Mouse (Mus musculus): Measurements from ENCODE around the gene Prim2. TPM values are rescaled to one million over a fixed set of nuclear protein-coding genes. Genes with fewer than 3 reads are reported as not detected.

The Prim2 gene
- polyA plus RNA-seq, 1 experiment from 2014 or later, result 15.6 TPM

GRCm38 (mm10) chr1:33488372-33488771 is 181.2 kb downstream of the Prim2 start:
- no peaks in the 10 kb centered on the region for H3K36me3 ChIP-seq (ENCODE audit: control insufficient read depth, insufficient read depth, low read length)
- ATAC-seq (ENCODE audit: insufficient number of reproducible peaks, insufficient read depth, low FRiP score, low read depth), result no peak
- H3K27ac ChIP-seq (replicated peaks in 1 of 2; ENCODE audit: control insufficient read depth in 1 of 2, insufficient read depth in 1 of 2, low read depth in 2 of 2, low read length in 2 of 2), result no peak overlapping the region
- H3K4me3 ChIP-seq (ENCODE audit: control insufficient read depth in 1 of 2, insufficient read depth in 1 of 2, low read depth in 1 of 2, low read length in 2 of 2), result no peak overlapping the region
- WGBS, result 87% methylated on average over 5 of the region's 5 CpGs
- no peak overlapping the region for H3K4me2 ChIP-seq (ENCODE audit: low read length)
- peaks cover 0 to 8% of the 10 kb centered on the region in 2 experiments; a peak in 2 of 4 replicates for H3K4me1 ChIP-seq (ENCODE audit: control insufficient read depth in 2 of 2, insufficient read depth in 2 of 2, low read length in 2 of 2)
- no peaks in the 10 kb centered on the region for H3K9me3 ChIP-seq (ENCODE audit: control insufficient read depth, low read length)
- H3K9ac ChIP-seq (ENCODE audit: low read length), result no peak overlapping the region
- no peaks in the 10 kb centered on the region for H3K27me3 ChIP-seq (ENCODE audit: control insufficient read depth, insufficient read depth, low read length)

- Histone ChIP-seq H3K27ac (replicated peaks in 1 of 2; ENCODE audit: control insufficient read depth in 1 of 2, insufficient read depth in 1 of 2, low read depth in 2 of 2, low read length in 2 of 2) (no peak overlapping the region), H3K36me3 (ENCODE audit: control insufficient read depth, insufficient read depth, low read length) (no peaks in the 10 kb centered on the region), H3K4me1 (ENCODE audit: control insufficient read depth in 2 of 2, insufficient read depth in 2 of 2, low read length in 2 of 2) (peaks cover 0 to 9% of the 10 kb centered on the region in 2 experiments; a peak in 2 of 4 replicates), H3K4me3 (ENCODE audit: control insufficient read depth in 1 of 2, insufficient read depth in 1 of 2, low read depth in 1 of 2, low read length in 2 of 2) (no peak overlapping the region), H3K9me3 (ENCODE audit: control insufficient read depth, low read length) (no peaks in the 10 kb centered on the region), H3K9ac (ENCODE audit: low read length) (no peak overlapping the region), H3K4me2 (ENCODE audit: low read length) (no peak overlapping the region), H3K27me3 (ENCODE audit: control insufficient read depth, insufficient read depth, low read length) (no peaks in the 10 kb centered on the region)
- WGBS, result 18% methylated on average over 3 of the region's 3 CpGs
- no peak for ATAC-seq (ENCODE audit: insufficient number of reproducible peaks, insufficient read depth, low FRiP score, low read depth)
These were observed 185.8 kb downstream of the Prim2 start for GRCm38 (mm10) chr1:33483746-33484145.

- no peak overlapping the region for H3K4me3 ChIP-seq (ENCODE audit: control insufficient read depth in 1 of 2, insufficient read depth in 1 of 2, low read depth in 1 of 2, low read length in 2 of 2)
- no peaks in the 10 kb centered on the region for H3K36me3 ChIP-seq (ENCODE audit: control insufficient read depth, insufficient read depth, low read length)
- no peak overlapping the region for H3K9ac ChIP-seq (ENCODE audit: low read length)
- no peak overlapping the region for H3K4me2 ChIP-seq (ENCODE audit: low read length)
- WGBS, result 77% methylated on average over 7 of the region's 7 CpGs
- H3K9me3 ChIP-seq (ENCODE audit: control insufficient read depth, low read length), result no peaks in the 10 kb centered on the region
- H3K27me3 ChIP-seq (ENCODE audit: control insufficient read depth, insufficient read depth, low read length), result no peaks in the 10 kb centered on the region
- no peak for ATAC-seq (ENCODE audit: insufficient number of reproducible peaks, insufficient read depth, low FRiP score, low read depth)
- no peak overlapping the region for H3K27ac ChIP-seq (replicated peaks in 1 of 2; ENCODE audit: control insufficient read depth in 1 of 2, insufficient read depth in 1 of 2, low read depth in 2 of 2, low read length in 2 of 2)
- H3K4me1 ChIP-seq (ENCODE audit: control insufficient read depth in 2 of 2, insufficient read depth in 2 of 2, low read length in 2 of 2), result peaks cover 0 to 9% of the 10 kb centered on the region in 2 experiments; a peak in 2 of 4 replicates
These were observed 189.2 kb downstream of the Prim2 start for GRCm38 (mm10) chr1:33480382-33480781.

- no peaks in the 10 kb centered on the region for H3K27me3 ChIP-seq (ENCODE audit: control insufficient read depth, insufficient read depth, low read length)
- no peak overlapping the region for H3K4me2 ChIP-seq (ENCODE audit: low read length)
- no peak overlapping the region for H3K27ac ChIP-seq (replicated peaks in 1 of 2; ENCODE audit: control insufficient read depth in 1 of 2, insufficient read depth in 1 of 2, low read depth in 2 of 2, low read length in 2 of 2)
- WGBS, result 82% methylated on average over 6 of the region's 6 CpGs
- H3K4me1 ChIP-seq (ENCODE audit: control insufficient read depth in 2 of 2, insufficient read depth in 2 of 2, low read length in 2 of 2), result no peaks in the 10 kb centered on the region
- no peak for ATAC-seq (ENCODE audit: insufficient number of reproducible peaks, insufficient read depth, low FRiP score, low read depth)
- no peaks in the 10 kb centered on the region for H3K9me3 ChIP-seq (ENCODE audit: control insufficient read depth, low read length)
- no peak overlapping the region for H3K4me3 ChIP-seq (ENCODE audit: control insufficient read depth in 1 of 2, insufficient read depth in 1 of 2, low read depth in 1 of 2, low read length in 2 of 2)
- no peak overlapping the region for H3K9ac ChIP-seq (ENCODE audit: low read length)
- H3K36me3 ChIP-seq (ENCODE audit: control insufficient read depth, insufficient read depth, low read length), result no peaks in the 10 kb centered on the region
These were observed 198.5 kb downstream of the Prim2 start for GRCm38 (mm10) chr1:33471069-33471468.

- no peaks in the 10 kb centered on the region for H3K36me3 ChIP-seq (ENCODE audit: control insufficient read depth, insufficient read depth, low read length)
- no peaks in the 10 kb centered on the region for H3K9me3 ChIP-seq (ENCODE audit: control insufficient read depth, low read length)
- 94% methylated on average over 8 of the region's 8 CpGs for WGBS
- H3K4me3 ChIP-seq (ENCODE audit: control insufficient read depth in 1 of 2, insufficient read depth in 1 of 2, low read depth in 1 of 2, low read length in 2 of 2), result no peak overlapping the region
- H3K4me1 ChIP-seq (ENCODE audit: control insufficient read depth in 2 of 2, insufficient read depth in 2 of 2, low read length in 2 of 2), result no peaks in the 10 kb centered on the region
- H3K27me3 ChIP-seq (ENCODE audit: control insufficient read depth, insufficient read depth, low read length), result no peaks in the 10 kb centered on the region
- H3K27ac ChIP-seq (replicated peaks in 1 of 2; ENCODE audit: control insufficient read depth in 1 of 2, insufficient read depth in 1 of 2, low read depth in 2 of 2, low read length in 2 of 2), result no peak overlapping the region
- H3K9ac ChIP-seq (ENCODE audit: low read length), result no peak overlapping the region
- H3K4me2 ChIP-seq (ENCODE audit: low read length), result no peak overlapping the region
- ATAC-seq (ENCODE audit: insufficient number of reproducible peaks, insufficient read depth, low FRiP score, low read depth), result no peak
These were observed 199.4 kb downstream of the Prim2 start for GRCm38 (mm10) chr1:33470222-33470621.

- Histone ChIP-seq H3K9me3 (ENCODE audit: control insufficient read depth, low read length) (no peaks in the 10 kb centered on the region), H3K4me1 (ENCODE audit: control insufficient read depth in 2 of 2, insufficient read depth in 2 of 2, low read length in 2 of 2) (no peaks in the 10 kb centered on the region), H3K36me3 (ENCODE audit: control insufficient read depth, insufficient read depth, low read length) (no peaks in the 10 kb centered on the region), H3K4me2 (ENCODE audit: low read length) (no peak overlapping the region), H3K4me3 (ENCODE audit: control insufficient read depth in 1 of 2, insufficient read depth in 1 of 2, low read depth in 1 of 2, low read length in 2 of 2) (no peak overlapping the region), H3K27ac (replicated peaks in 1 of 2; ENCODE audit: control insufficient read depth in 1 of 2, insufficient read depth in 1 of 2, low read depth in 2 of 2, low read length in 2 of 2) (no peak overlapping the region), H3K27me3 (ENCODE audit: control insufficient read depth, insufficient read depth, low read length) (no peaks in the 10 kb centered on the region), H3K9ac (ENCODE audit: low read length) (no peak overlapping the region)
- 83% methylated on average over 5 of the region's 5 CpGs for WGBS
- ATAC-seq (ENCODE audit: insufficient number of reproducible peaks, insufficient read depth, low FRiP score, low read depth), result no peak
These were observed 205.4 kb downstream of the Prim2 start for GRCm38 (mm10) chr1:33464234-33464633.

GRCm38 (mm10) chr1:33460703-33461102 is 208.9 kb downstream of the Prim2 start:
- no peaks in the 10 kb centered on the region for H3K9me3 ChIP-seq (ENCODE audit: control insufficient read depth, low read length)
- no peak overlapping the region for H3K4me3 ChIP-seq (ENCODE audit: control insufficient read depth in 1 of 2, insufficient read depth in 1 of 2, low read depth in 1 of 2, low read length in 2 of 2)
- no peaks in the 10 kb centered on the region for H3K36me3 ChIP-seq (ENCODE audit: control insufficient read depth, insufficient read depth, low read length)
- 88% methylated on average over 8 of the region's 8 CpGs for WGBS
- no peak overlapping the region for H3K9ac ChIP-seq (ENCODE audit: low read length)
- no peak overlapping the region for H3K27ac ChIP-seq (replicated peaks in 1 of 2; ENCODE audit: control insufficient read depth in 1 of 2, insufficient read depth in 1 of 2, low read depth in 2 of 2, low read length in 2 of 2)
- H3K27me3 ChIP-seq (ENCODE audit: control insufficient read depth, insufficient read depth, low read length), result no peaks in the 10 kb centered on the region
- H3K4me1 ChIP-seq (ENCODE audit: control insufficient read depth in 2 of 2, insufficient read depth in 2 of 2, low read length in 2 of 2), result no peaks in the 10 kb centered on the region
- ATAC-seq (ENCODE audit: insufficient number of reproducible peaks, insufficient read depth, low FRiP score, low read depth), result no peak
- H3K4me2 ChIP-seq (ENCODE audit: low read length), result no peak overlapping the region

GRCm38 (mm10) chr1:33460262-33460661 is 209.3 kb downstream of the Prim2 start:
- H3K27ac ChIP-seq (replicated peaks in 1 of 2; ENCODE audit: control insufficient read depth in 1 of 2, insufficient read depth in 1 of 2, low read depth in 2 of 2, low read length in 2 of 2), result no peak overlapping the region
- WGBS, result 90% methylated on average over 3 of the region's 3 CpGs

More at GRCm38 (mm10) chr1:33460262-33460661, 209.3 kb downstream of the Prim2 start:
- no peaks in the 10 kb centered on the region for H3K27me3 ChIP-seq (ENCODE audit: control insufficient read depth, insufficient read depth, low read length)
- no peaks in the 10 kb centered on the region for H3K9me3 ChIP-seq (ENCODE audit: control insufficient read depth, low read length)
- H3K4me1 ChIP-seq (ENCODE audit: control insufficient read depth in 2 of 2, insufficient read depth in 2 of 2, low read length in 2 of 2), result no peaks in the 10 kb centered on the region
- H3K4me2 ChIP-seq (ENCODE audit: low read length), result no peak overlapping the region
- no peak overlapping the region for H3K4me3 ChIP-seq (ENCODE audit: control insufficient read depth in 1 of 2, insufficient read depth in 1 of 2, low read depth in 1 of 2, low read length in 2 of 2)
- ATAC-seq (ENCODE audit: insufficient number of reproducible peaks, insufficient read depth, low FRiP score, low read depth), result no peak
- no peaks in the 10 kb centered on the region for H3K36me3 ChIP-seq (ENCODE audit: control insufficient read depth, insufficient read depth, low read length)
- no peak overlapping the region for H3K9ac ChIP-seq (ENCODE audit: low read length)
